Mouse (Mus musculus) bone marrow macrophage, adult 2 months (primary cell): ENCODE data around the gene Vipr1.

ENCODE experiments used
- CTCF ChIP-seq: IDR thresholded peaks from 2 replicates; pipeline ENCODE4 v1.5.1; 2012; ENCODE audit warnings: low read depth, mild to moderate bottlenecking, low read length, moderate library complexity
- POLR2A ChIP-seq: IDR thresholded peaks from 2 replicates; pipeline ENCODE4 v1.6.1; 2012; ENCODE audit warnings: mild to moderate bottlenecking, low read depth, low read length, borderline replicate concordance

DNA sequence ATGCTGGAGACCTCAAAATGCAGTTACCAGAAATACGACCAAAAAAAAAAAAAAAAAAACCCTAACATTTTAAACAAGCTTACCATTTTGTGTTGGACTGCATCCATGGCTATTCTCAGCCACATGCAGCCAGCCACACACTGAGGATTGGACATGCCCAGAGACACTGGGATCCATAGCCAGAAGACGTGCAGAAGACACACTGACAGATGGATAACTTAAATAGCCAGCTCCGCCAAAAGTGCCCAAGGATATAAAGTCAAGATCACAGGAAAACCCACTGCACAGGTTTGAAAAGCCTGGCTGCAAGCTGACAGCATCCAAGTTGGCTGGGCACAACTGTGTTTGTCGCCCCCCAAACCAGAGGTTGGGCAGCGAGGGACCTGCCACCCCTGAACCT lies 21.6 kb downstream of the Vipr1 start:
- no peak for TF ChIP-seq CTCF
- no peak for TF ChIP-seq POLR2A
